Mouse (Mus musculus): ENCODE results near the gene Gbp2b. TPM values are rescaled to one million over a fixed set of nuclear protein-coding genes. Genes with fewer than 3 reads are reported as not detected.
"Not testable (repeated sequence)": the region's sequence is repeated elsewhere in the genome, so short reads cannot be mapped to it uniquely, and the experiment has no call there.

Gene Gbp2b
- polyA plus RNA-seq, 1 experiment, result not detected

- H3K4me1 ChIP-seq (ENCODE audit: control insufficient read depth, insufficient read depth, low read length), result peaks cover 4% of the 10 kb centered on the region; the same call in 1 of the 2 replicates
- WGBS, result 93% methylated on average over 7 of the region's 7 CpGs
- H3K4me3 ChIP-seq (ENCODE audit: insufficient read depth, low read depth, low read length), result no peak overlapping the region
These were observed 33.0 kb upstream of the Gbp2b start for GRCm38 (mm10) chr3:142561666-142562065.

GRCm38 (mm10) chr3:142567490-142567889, 27.2 kb upstream of the Gbp2b start:
- not testable (repeated sequence) for H3K4me3 ChIP-seq (ENCODE audit: insufficient read depth, low read depth, low read length); H3K4me1 ChIP-seq (ENCODE audit: control insufficient read depth, insufficient read depth, low read length); H3K27ac ChIP-seq (ENCODE audit: insufficient read depth, low read depth, low read length)
- WGBS, result 63% methylated on average over 5 of the region's 5 CpGs

More at GRCm38 (mm10) chr3:142561666-142562065, 33.0 kb upstream of the Gbp2b start:
- no peak for TF ChIP-seq POLR2A (IDR thresholded peaks at IDR 0.05; ENCODE audit: insufficient read depth, low read depth, low read length)
- no peak for TF ChIP-seq CTCF (IDR thresholded peaks at IDR 0.05; ENCODE audit: insufficient read depth, low read depth, low read length)
- H3K27ac ChIP-seq (ENCODE audit: insufficient read depth, low read depth, low read length), result no peak overlapping the region

DNA sequence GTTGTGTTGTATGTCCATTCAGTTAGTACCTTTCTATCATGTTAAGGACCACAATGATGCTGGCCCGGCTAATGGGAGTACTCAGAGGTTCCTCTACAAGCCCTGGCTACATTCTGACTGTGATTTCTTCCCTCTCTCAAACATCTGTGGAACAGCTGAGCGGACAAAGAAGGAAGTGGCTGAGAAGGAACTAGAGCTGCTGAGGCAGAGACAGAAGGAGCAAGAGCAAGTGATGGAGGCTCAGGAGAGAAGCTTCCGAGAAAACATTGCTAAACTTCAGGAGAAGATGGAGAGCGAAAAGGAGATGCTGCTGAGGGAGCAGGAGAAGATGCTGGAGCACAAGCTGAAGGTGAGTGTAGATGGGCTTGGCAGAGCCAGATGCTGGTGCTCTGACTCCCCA, 23.9 kb upstream of the Gbp2b start:
- 90% methylated on average over 4 of the region's 4 CpGs for WGBS
- no peak overlapping the region for H3K27ac ChIP-seq (ENCODE audit: insufficient read depth, low read depth, low read length)
- H3K4me1 ChIP-seq (ENCODE audit: control insufficient read depth, insufficient read depth, low read length), result no peaks in the 10 kb centered on the region
- H3K4me3 ChIP-seq (ENCODE audit: insufficient read depth, low read depth, low read length), result no peak overlapping the region
- no peak for TF ChIP-seq POLR2A (IDR thresholded peaks at IDR 0.05; ENCODE audit: insufficient read depth, low read depth, low read length)
- TF ChIP-seq CTCF (IDR thresholded peaks at IDR 0.05; ENCODE audit: insufficient read depth, low read depth, low read length), result no peak

- no peak overlapping the region for H3K27ac ChIP-seq (ENCODE audit: insufficient read depth, low read depth, low read length)
- H3K4me3 ChIP-seq (ENCODE audit: insufficient read depth, low read depth, low read length), result no peak overlapping the region
- 90% methylated on average over 3 of the region's 3 CpGs for WGBS
- no peaks in the 10 kb centered on the region for H3K4me1 ChIP-seq (ENCODE audit: control insufficient read depth, insufficient read depth, low read length)
- TF ChIP-seq CTCF (IDR thresholded peaks at IDR 0.05; ENCODE audit: insufficient read depth, low read depth, low read length) (no peak), POLR2A (IDR thresholded peaks at IDR 0.05; ENCODE audit: insufficient read depth, low read depth, low read length) (no peak)
These were observed 17.5 kb upstream of the Gbp2b start for GRCm38 (mm10) chr3:142577108-142577507.

DNA sequence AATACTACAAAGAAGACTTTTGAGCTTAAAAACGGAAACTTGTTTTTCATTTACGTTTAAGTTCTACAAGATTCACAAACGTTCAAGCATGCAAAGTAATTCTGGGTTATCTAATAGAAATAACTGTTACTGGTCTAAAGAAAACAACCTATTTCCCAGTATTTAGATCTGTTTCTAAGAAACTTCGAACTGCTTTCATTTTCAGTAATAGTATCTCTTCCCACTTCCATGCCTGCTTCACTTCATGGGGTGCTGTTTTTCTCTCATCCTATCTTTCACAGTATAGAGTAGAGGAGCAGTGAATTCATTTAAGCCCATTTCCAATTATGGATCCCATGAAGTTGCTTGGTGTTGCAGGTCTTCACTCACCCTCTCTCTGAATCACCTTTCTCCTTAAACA, 16.3 kb upstream of the Gbp2b start:
- Histone ChIP-seq H3K4me1 (ENCODE audit: control insufficient read depth, insufficient read depth, low read length) (no peaks in the 10 kb centered on the region), H3K27ac (ENCODE audit: insufficient read depth, low read depth, low read length) (no peak overlapping the region), H3K4me3 (ENCODE audit: insufficient read depth, low read depth, low read length) (no peak overlapping the region)
- WGBS, result 91% methylated on average over 4 of the region's 4 CpGs
- no peak for TF ChIP-seq POLR2A (IDR thresholded peaks at IDR 0.05; ENCODE audit: insufficient read depth, low read depth, low read length)
- TF ChIP-seq CTCF (IDR thresholded peaks at IDR 0.05; ENCODE audit: insufficient read depth, low read depth, low read length), result no peak

DNA sequence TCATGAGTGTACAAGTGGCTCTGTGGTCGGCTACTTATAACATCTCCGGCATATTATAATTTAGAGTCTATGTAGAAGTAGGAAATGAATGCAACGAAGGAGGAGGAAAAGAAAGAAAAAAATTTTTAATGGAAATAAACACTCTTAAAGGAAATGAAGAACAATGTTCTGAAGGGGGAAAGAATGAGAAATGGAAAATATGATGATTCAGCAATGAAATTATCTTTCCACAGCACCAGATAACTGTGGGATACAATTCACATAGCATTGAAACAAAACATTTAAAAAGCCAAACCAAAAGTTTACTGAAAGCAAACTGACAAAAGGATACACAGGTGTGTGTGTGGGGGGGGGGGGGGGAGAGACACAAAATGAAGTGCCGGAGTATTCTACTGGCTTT, 11.6 kb upstream of the Gbp2b start:
- no peak overlapping the region for H3K4me3 ChIP-seq (ENCODE audit: insufficient read depth, low read depth, low read length)
- TF ChIP-seq POLR2A (IDR thresholded peaks at IDR 0.05; ENCODE audit: insufficient read depth, low read depth, low read length) (no peak), CTCF (IDR thresholded peaks at IDR 0.05; ENCODE audit: insufficient read depth, low read depth, low read length) (no peak)
- H3K27ac ChIP-seq (ENCODE audit: insufficient read depth, low read depth, low read length), result no peak overlapping the region
- 94% methylated on average over 4 of the region's 4 CpGs for WGBS
- no peaks in the 10 kb centered on the region for H3K4me1 ChIP-seq (ENCODE audit: control insufficient read depth, insufficient read depth, low read length)

- no peak overlapping the region for H3K4me3 ChIP-seq (ENCODE audit: insufficient read depth, low read depth, low read length)
- no peak for TF ChIP-seq POLR2A (IDR thresholded peaks at IDR 0.05; ENCODE audit: insufficient read depth, low read depth, low read length)
- TF ChIP-seq CTCF (IDR thresholded peaks at IDR 0.05; ENCODE audit: insufficient read depth, low read depth, low read length), result no peak
- H3K27ac ChIP-seq (ENCODE audit: insufficient read depth, low read depth, low read length), result no peak overlapping the region
- no peaks in the 10 kb centered on the region for H3K4me1 ChIP-seq (ENCODE audit: control insufficient read depth, insufficient read depth, low read length)
These were observed 7.3 kb upstream of the Gbp2b start for GRCm38 (mm10) chr3:142587386-142587785.

DNA sequence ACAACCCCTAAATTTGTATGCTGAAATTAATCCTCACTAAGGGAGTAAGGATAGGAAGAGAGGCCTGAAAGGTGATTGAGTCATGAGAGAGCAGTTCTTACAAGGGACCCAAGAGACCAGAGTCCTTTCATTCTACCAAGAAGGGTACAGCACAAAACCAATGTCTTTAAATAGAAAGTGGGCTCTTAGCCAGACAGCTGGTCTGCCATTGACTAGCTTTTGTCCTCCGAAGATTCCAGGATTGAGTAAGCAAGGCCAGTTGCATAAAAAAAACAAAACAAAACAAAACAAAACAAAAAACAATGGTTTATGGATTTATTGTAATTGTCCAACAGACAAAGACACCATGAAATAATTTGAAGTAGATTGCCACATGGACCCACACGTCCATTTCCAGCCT, 5.8 kb upstream of the Gbp2b start:
- WGBS, result 56% methylated on average over 2 of the region's 2 CpGs
- Histone ChIP-seq H3K27ac (ENCODE audit: insufficient read depth, low read depth, low read length) (no peak overlapping the region), H3K4me1 (ENCODE audit: control insufficient read depth, insufficient read depth, low read length) (no peaks in the 10 kb centered on the region), H3K4me3 (ENCODE audit: insufficient read depth, low read depth, low read length) (no peak overlapping the region)
- TF ChIP-seq POLR2A (IDR thresholded peaks at IDR 0.05; ENCODE audit: insufficient read depth, low read depth, low read length), result no peak

DNA sequence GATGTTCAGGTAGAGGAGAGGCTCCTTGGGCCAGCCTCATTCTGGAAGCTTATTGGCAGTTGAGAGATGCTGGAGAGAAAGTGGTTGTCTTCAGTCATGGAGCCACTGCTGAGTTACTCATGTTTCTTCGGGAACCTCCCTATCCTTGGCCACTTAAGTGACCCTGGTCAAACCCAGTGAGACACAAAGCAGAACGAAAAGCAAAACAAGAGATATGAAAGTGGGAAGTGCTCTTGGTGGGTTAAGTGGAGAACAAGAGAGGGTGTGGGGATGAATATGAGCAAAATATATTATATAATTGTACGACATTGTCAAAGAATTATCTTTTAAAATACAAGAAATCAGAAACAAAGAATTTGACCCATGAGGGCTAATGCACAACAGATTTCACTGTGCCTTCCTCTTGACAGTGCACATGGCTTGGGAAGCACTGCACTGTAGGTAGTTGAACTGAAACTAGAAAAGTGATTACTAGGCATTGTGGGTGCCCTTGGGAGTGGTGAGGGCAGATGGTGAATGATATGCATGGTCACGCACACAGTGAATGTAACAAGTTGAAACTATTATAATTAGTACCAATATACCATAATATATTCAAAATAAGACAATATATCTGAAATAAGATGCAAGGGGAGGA, 4.1 kb upstream of the Gbp2b start:
- TF ChIP-seq POLR2A (IDR thresholded peaks at IDR 0.05; ENCODE audit: insufficient read depth, low read depth, low read length) (no peak), CTCF (IDR thresholded peaks at IDR 0.05; ENCODE audit: insufficient read depth, low read depth, low read length) (no peak)
- Histone ChIP-seq H3K4me1 (ENCODE audit: control insufficient read depth, insufficient read depth, low read length) (no peaks in the 10 kb centered on the region), H3K4me3 (ENCODE audit: insufficient read depth, low read depth, low read length) (no peak overlapping the region), H3K27ac (ENCODE audit: insufficient read depth, low read depth, low read length) (no peak overlapping the region)
- WGBS, result 93% methylated on average over 4 of the region's 4 CpGs

DNA sequence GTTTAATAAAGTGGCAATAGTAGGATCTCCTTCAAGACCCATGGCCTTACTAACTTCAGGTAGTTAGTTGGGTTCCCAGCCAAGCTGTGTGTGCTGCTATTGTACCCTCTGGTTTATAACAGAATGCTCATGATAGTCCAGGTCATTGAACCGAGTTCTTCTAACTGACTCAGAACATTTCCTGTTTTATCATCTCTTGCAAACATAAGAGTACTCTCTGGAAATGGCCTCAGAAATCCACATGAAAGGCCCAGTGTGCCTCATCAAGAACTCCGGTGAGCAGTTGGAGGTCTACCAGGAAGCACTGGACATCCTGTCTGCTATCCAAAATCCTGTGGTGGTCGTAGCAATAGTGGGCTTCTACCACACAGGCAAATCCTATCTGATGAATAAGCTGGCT, 3.3 kb downstream of the Gbp2b start:
- Histone ChIP-seq H3K27ac (ENCODE audit: insufficient read depth, low read depth, low read length) (no peak overlapping the region), H3K4me3 (ENCODE audit: insufficient read depth, low read depth, low read length) (no peak overlapping the region), H3K4me1 (ENCODE audit: control insufficient read depth, insufficient read depth, low read length) (no peaks in the 10 kb centered on the region)
- WGBS, result 81% methylated on average over 3 of the region's 3 CpGs
- TF ChIP-seq POLR2A (IDR thresholded peaks at IDR 0.05; ENCODE audit: insufficient read depth, low read depth, low read length) (no peak), CTCF (IDR thresholded peaks at IDR 0.05; ENCODE audit: insufficient read depth, low read depth, low read length) (no peak)
